Mouse (Mus musculus) adrenal gland, postnatal 14 days (tissue): ENCODE data around the gene Sh3glb2. TPM values are rescaled to one million over a fixed set of nuclear protein-coding genes. Genes with fewer than 3 reads are reported as not detected.

Source experiments
- DNase-seq: peaks from one replicate; pipeline ENCODE4 v3.0.0; 2021; ENCODE audit warnings: mixed read lengths
- microRNA-seq, 2 experiments: library from miRNA; unstranded; fragments of <30 nt; microRNA quantifications; one replicate each; pipeline ENCODE4 v1.2.0; 2021
- total RNA-seq: library from RNA; stranded (reverse); gene quantifications from 2 replicates; pipeline ENCODE4 v1.2.3, GENCODE M21; 2021

The Sh3glb2 gene
- total RNA-seq, 1 experiment from 2014 or later, result 73.2 TPM

- DNase-seq, result no peak
Observed at GRCm38 (mm10) chr2:30342061-30342460, 17.1 kb downstream of the Sh3glb2 start.

DNA sequence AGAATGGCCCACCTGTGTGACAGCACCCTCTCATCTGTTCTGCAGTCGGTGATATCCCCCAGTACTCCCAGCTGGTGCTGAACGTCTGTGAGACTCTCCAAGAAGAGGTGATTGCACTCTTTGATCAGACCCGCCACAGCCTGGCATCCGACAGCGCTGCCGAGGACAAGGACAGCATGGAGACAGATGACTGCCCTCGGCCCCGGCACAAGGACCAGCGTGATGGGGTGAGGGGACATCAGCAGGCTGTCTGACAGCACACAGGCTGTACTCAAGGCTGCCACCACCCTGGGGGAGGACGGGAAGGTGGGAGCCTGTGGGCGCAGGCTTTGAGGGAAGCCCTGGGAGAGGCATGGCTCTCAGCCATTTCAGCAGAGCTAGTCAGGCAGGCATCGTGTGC lies 22.0 kb downstream of the Sh3glb2 start:
- peak; percentile 92 for DNase-seq

GRCm38 (mm10) chr2:30336174-30336915 lies 22.8 kb downstream of the Sh3glb2 start:
- DNase-seq, result peak; percentile 50

DNA sequence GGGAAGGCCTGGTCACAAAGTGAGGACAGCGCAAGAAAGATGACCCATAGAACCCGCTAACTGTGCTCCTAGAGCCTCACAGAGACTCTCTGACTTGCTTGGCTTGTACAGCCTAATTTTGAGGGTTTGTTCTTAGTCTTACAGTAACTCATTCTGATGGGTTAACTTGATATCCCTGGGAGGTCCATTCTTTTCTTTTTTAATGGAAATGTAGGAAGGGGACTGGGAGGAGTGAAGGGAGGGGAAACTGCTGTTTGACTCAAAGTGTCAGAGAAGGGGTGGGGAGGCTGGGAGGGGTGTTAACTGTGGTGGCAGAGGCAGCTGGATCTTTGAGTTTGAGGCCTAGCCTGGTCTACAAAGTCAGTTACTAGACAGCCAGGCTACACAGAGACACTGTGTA lies 23.8 kb downstream of the Sh3glb2 start:
- DNase-seq, result no peak

DNA sequence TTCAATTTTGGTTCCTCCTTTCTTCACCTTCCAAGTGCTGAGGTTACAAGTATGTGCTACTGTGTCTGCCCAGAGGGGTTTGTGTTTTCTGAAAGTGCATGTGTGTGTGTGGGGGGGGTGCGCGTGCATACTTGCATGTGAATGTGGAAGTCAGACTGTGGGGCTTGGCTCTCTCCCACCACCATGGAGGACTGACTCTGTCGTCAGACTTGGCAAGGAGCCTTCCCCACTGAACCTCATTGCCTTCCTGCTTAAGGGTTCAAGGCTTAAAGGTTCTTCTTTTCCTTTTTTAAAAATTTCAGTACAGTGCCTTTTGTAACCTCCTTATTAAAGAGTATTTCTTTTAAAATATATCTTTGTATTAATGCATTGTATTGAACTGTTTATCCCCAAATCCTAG lies 30.3 kb downstream of the Sh3glb2 start:
- DNase-seq, result peak; percentile 55

DNA sequence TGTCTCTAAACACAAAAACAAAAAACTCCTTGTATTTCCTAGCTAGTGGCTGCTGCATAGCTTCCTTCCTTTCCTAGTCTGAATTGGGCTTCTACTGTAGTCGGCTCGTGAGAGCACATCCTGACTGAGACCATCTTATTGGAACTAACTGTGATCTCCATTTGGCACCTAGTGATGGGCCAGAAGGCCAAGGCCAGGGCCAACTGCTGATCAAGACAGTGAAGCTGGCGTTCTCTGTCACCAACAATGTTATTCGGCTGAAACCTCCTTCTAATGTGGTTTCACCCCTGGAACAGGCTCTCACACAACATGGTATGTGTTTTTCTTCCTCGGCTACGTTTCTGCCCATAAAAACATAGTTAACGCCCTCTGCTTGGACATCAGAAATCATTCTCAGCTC lies 31.9 kb downstream of the Sh3glb2 start:
- no peak for DNase-seq

DNA sequence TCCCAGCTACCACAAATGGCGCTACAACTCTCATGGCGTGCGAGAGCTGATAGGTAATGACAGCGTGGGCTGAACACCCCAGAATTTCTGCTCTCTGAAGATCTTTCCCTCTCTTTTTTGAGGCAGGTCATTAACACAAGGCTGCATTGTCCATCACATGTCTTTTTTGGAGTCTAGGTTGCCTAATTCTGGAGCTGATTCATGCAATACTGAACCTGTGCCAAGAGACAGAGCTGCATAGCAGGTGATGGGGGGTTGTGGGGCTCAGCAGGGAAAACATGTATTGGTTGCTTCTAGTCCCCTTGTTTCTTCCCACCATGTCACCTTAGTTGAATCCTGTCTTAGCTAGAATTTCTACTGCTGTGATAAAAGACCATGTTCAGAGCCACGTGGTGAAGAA lies 33.8 kb downstream of the Sh3glb2 start:
- DNase-seq, result no peak

DNA sequence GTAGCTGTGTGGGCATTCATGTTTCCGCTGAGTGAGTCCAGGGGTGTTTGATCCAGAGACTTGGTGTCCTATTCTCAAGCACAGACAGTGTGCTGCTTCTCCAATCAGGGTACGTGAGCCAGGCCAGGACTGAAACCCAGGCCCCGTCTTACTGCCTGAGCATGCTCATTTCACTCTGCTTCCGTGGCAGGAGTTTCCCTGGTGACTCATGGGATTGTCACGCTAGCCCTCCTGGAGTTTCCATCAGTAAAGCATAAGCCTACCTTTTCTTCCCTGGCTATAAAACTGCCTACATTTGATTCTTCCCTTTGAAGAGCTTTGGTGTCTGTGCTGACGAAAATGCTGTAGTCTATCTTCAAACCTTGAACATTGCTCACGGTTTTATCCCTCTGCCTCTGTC lies 36.0 kb downstream of the Sh3glb2 start:
- DNase-seq, result no peak

DNA sequence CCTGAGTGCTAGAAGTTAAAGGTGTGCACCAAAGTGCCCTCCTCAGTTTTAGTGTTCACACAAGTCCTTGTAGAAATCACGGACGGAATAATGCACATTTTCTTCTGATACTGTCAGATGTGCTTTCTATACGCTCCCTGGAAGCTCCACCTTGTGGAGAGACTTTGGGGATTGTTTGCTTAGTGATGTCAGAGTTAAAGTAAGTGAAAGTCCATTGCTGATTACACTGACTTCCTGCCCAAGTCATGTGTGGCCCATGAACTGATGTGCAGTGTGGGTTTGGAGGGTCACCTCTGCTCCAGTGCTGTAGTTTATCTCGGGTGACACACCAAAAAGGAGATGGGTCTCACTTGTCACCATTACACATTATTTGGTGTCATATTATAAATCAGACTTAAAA lies 39.9 kb downstream of the Sh3glb2 start:
- DNase-seq, result no peak

DNA sequence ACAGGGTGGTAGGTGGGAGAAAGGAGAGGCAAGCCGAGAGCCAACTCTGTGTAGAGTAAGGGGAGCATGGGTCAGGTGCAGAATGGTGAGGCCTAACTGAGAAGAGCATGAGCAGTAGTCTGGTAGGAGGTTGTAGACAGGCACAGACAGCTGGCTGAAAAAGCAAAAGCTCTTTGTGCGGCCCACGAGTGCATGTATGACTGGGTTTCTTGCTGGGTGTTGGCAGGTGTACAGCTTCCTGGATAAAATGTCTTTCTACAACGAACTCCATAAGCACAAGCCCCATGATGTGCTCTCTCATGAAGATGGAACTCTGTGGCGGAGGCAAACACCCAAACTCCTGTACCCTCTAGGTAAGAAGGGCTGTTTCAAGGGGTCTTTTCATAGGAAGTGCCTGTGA lies 42.2 kb downstream of the Sh3glb2 start:
- no peak for DNase-seq

DNA sequence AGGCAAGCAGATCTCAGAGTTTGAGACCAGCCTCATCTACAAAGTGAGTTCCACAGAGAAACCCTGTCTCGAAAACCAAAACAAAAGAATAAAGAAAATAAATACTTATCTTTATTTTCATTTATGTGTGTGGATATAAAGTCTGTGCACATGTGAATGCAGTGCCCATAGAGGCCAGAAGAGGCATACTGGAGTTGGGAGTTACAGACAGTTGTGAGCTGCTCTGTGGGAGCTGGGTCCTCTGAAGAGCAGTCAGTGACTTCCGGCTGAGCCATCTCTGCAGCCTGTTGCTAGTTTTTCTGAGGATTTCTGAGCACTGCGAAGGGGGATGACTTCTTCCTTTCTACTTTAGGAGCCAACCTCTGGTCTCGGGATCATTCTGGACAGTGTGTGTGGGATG lies 43.0 kb downstream of the Sh3glb2 start:
- peak; percentile 22 for DNase-seq

GRCm38 (mm10) chr2:30311481-30311880 lies 47.7 kb downstream of the Sh3glb2 start:
- peak; percentile 57 for DNase-seq

- DNase-seq, result no peak
Observed at GRCm38 (mm10) chr2:30309351-30309750, 49.8 kb downstream of the Sh3glb2 start.

GRCm38 (mm10) chr2:30306087-30306486 lies 53.0 kb downstream of the Sh3glb2 start:
- no peak for DNase-seq

GRCm38 (mm10) chr2:30299966-30300365 lies 59.2 kb downstream of the Sh3glb2 start:
- DNase-seq, result peak; percentile 52

DNA sequence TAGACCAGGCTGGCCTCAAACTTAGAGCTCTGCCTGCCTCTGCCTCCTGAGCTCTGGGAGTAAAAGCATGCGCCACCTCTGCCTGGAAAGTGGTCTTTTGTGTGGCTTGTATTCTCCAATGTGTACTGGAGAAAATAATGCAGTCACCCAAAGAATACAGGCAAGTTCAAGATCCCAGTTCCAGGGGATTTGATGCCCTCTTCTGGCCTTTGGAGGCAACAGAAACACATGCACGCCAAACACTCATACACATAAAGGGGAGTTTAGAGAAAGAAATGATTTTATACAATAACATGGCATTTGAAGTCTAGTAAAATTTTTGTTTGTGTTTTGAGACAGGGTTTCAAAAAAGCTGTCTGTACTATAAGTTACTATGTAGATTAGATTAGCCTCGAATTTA lies 59.6 kb downstream of the Sh3glb2 start:
- peak; percentile 21 for DNase-seq

Small RNAs within 50 kb of the gene (microRNA-seq; reads per million reads assigned to microRNA genes)
- 0.38 to 0.85 reads per million in 2 experiments for gene Gm47292

Other genes with a start within 250 kb of the Sh3glb2 start
- 32.4 and 40.5 TPM in 2 replicates for gene Zer1, start 234.8 kb downstream of the Sh3glb2 start, total RNA-seq
- 47.1 and 52.7 TPM in 2 replicates for gene Tbc1d13, start 225.6 kb downstream of the Sh3glb2 start, total RNA-seq
- 49.3 and 52.9 TPM in 2 replicates for gene Endog, start 187.8 kb downstream of the Sh3glb2 start, total RNA-seq
- gene Spout1, start 180.9 kb downstream of the Sh3glb2 start, total RNA-seq, result 21.8 and 22.2 TPM in 2 replicates
- 29.1 and 29.3 TPM in 2 replicates for gene Kyat1, start 153.5 kb downstream of the Sh3glb2 start, total RNA-seq
- 57.7 and 60.3 TPM in 2 replicates for gene Lrrc8a, start 121.6 kb downstream of the Sh3glb2 start, total RNA-seq
- gene Gm28035, start 118.8 kb downstream of the Sh3glb2 start, total RNA-seq, result 0.63 and 1.7 TPM in 2 replicates
- 19.8 and 20.4 TPM in 2 replicates for gene Phyhd1, start 93.1 kb downstream of the Sh3glb2 start, total RNA-seq
- gene Gm28038, start 78.3 kb downstream of the Sh3glb2 start, total RNA-seq, result not detected in 2 replicates
- 46.2 and 48.1 TPM in 2 replicates for gene Dolk, start 73.0 kb downstream of the Sh3glb2 start, total RNA-seq
- gene Nup188, start 72.9 kb downstream of the Sh3glb2 start, total RNA-seq, result 38.2 and 40.5 TPM in 2 replicates
- gene Miga2, start 4.9 kb upstream of the Sh3glb2 start, total RNA-seq, result 87.9 and 89.3 TPM in 2 replicates
- 18.7 and 19.5 TPM in 2 replicates for gene Dolpp1, start 32.9 kb upstream of the Sh3glb2 start, total RNA-seq
- 291 and 301 TPM in 2 replicates for gene Crat, start 56.5 kb upstream of the Sh3glb2 start, total RNA-seq
- 145 and 155 TPM in 2 replicates for gene Ptpa, start 56.7 kb upstream of the Sh3glb2 start, total RNA-seq
- gene Ier5l, start 114.9 kb upstream of the Sh3glb2 start, total RNA-seq, result 6.4 and 6.8 TPM in 2 replicates
- 1.6 and 3.5 TPM in 2 replicates for gene Cstad, start 235.7 kb upstream of the Sh3glb2 start, total RNA-seq